Mouse (Mus musculus) ES-E14 (cell line): ENCODE data around the gene Dock7.

Experiments
- CHD2 ChIP-seq: IDR thresholded peaks from 2 replicates; pipeline ENCODE4 v1.6.1; 2014; ENCODE audit warnings: mild to moderate bottlenecking, low read depth, low read length, inconsistent platforms
- HCFC1 ChIP-seq: IDR thresholded peaks from 2 replicates; pipeline ENCODE4 v1.6.1; 2012; ENCODE audit warnings: low read length, inconsistent platforms, borderline replicate concordance; ENCODE audit not compliant: insufficient read depth
- MAFK ChIP-seq: IDR thresholded peaks from 2 replicates; pipeline ENCODE4 v1.6.1; 2014; ENCODE audit warnings: mild to moderate bottlenecking, low read depth, low read length, inconsistent platforms; ENCODE audit not compliant: insufficient read depth
- ZC3H11A ChIP-seq: IDR thresholded peaks from 2 replicates; pipeline ENCODE4 v1.6.1; 2012; ENCODE audit warnings: low read depth, mild to moderate bottlenecking, inconsistent platforms, low read length, borderline replicate concordance
- ZNF384 ChIP-seq: IDR thresholded peaks from 2 replicates; pipeline ENCODE4 v1.6.1; 2012; ENCODE audit warnings: low read depth, low read length, inconsistent platforms

GRCm38 (mm10) chr4:99081169-99081568 lies 39.5 kb downstream of the Dock7 start:
- no peak for TF ChIP-seq HCFC1
- TF ChIP-seq ZC3H11A: no peak
- TF ChIP-seq CHD2: no peak
- no peak for TF ChIP-seq ZNF384
- no peak for TF ChIP-seq MAFK
